Mouse (Mus musculus) bone marrow macrophage, adult 2 months (primary cell): ENCODE data around the gene Gm20662.

Source experiments
- CTCF ChIP-seq: IDR thresholded peaks from 2 replicates; pipeline ENCODE4 v1.5.1; 2012; ENCODE audit warnings: low read depth, mild to moderate bottlenecking, low read length, moderate library complexity
- POLR2A ChIP-seq: IDR thresholded peaks from 2 replicates; pipeline ENCODE4 v1.6.1; 2012; ENCODE audit warnings: mild to moderate bottlenecking, low read depth, low read length, borderline replicate concordance

GRCm38 (mm10) chr9:107961351-107961762 lies 34.8 kb upstream of the Gm20662 start:
- TF ChIP-seq POLR2A: no peak
- TF ChIP-seq CTCF: no peak
